Mouse (Mus musculus) E14TG2a.4 (cell line): ENCODE results near the gene Mylk3.

Experiments used
- CTCF ChIP-seq: conservative IDR thresholded peaks from 2 replicates; pipeline ENCODE4 v1.5.1; 2014; ENCODE audit warnings: low read length
- NANOG ChIP-seq: IDR thresholded peaks from 2 replicates; pipeline ENCODE4 v1.6.1; 2014; ENCODE audit warnings: borderline replicate concordance, low read length, mixed read lengths

DNA sequence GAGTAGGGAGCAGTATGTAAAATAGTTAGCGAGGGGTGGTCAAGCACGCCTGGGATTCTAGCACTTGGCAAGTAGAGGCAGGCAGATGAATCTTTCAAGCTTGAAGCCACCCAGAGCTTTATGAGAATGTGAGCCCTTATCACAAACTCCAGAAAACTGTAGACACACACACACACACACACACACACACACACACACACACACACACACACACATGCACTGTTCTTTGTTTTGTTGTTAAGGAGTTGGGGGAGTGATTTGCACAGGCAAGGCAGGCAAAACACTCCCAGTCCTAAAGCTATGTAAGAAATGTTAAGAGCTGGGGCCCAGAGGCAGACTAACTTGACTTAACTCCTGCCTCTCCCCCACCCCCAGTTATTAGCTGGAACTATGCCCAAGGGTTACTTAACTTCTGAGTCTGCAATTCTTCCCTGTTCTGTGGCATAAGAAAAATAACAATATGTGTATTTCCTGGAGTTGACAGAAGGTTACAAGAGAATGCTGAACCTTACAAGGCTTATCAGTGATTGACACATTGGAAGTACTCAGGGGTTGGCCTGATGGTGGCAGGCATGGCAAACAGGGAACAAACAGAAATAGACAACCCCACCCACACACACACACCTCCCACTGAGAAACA is 6.9 kb downstream of the Mylk3 start:
- no peak for TF ChIP-seq CTCF
- no peak for TF ChIP-seq NANOG
